Mouse (Mus musculus) intestine, embryonic 16.5 days (tissue): ENCODE results near the gene Mospd3. TPM values are rescaled to one million over a fixed set of nuclear protein-coding genes. Genes with fewer than 3 reads are reported as not detected.

ENCODE experiments used
- ATAC-seq: fragments of 200-750 bp; cut with Nextera tagmentation; 2 replicates; pipeline ENCODE4 v1.8.0; 2017; ENCODE audit warnings: moderate TSS enrichment, moderate library complexity
- H3K27ac ChIP-seq: fragments of 300-500 bp; sonication (generic); 2 replicates; pipeline ENCODE4 v1.5.1; 2014; ENCODE audit warnings: mild to moderate bottlenecking, low read length
- H3K27me3 ChIP-seq: fragments of 300-500 bp; sonication (generic); replicated peaks from 2 replicates; pipeline ENCODE4 v1.6.1; 2014; ENCODE audit warnings: low read length, control low read depth, mixed read lengths; ENCODE audit not compliant: control insufficient read depth, insufficient read depth
- H3K36me3 ChIP-seq: fragments of 300-500 bp; sonication (generic); 2 replicates; pipeline ENCODE4 v1.6.1; 2014; ENCODE audit warnings: low read length, control low read depth; ENCODE audit not compliant: control insufficient read depth, insufficient read depth
- H3K4me1 ChIP-seq: fragments of 300-500 bp; sonication (generic); 2 replicates; pipeline ENCODE4 v1.6.1; 2014; ENCODE audit warnings: low read length, control low read depth, mixed read lengths; ENCODE audit not compliant: control insufficient read depth, insufficient read depth
- H3K4me2 ChIP-seq: fragments of 300-500 bp; sonication (generic); 2 replicates; pipeline ENCODE4 v1.6.1; 2014; ENCODE audit warnings: low read depth, low read length, control low read depth
- H3K4me3 ChIP-seq: fragments of 300-500 bp; sonication (generic); 2 replicates; pipeline ENCODE4 v1.5.1; 2014; ENCODE audit warnings: mild to moderate bottlenecking, low read length
- H3K9ac ChIP-seq: fragments of 300-500 bp; sonication (generic); 2 replicates; pipeline ENCODE4 v1.6.1; 2014; ENCODE audit warnings: low read depth, low read length
- H3K9me3 ChIP-seq: fragments of 300-500 bp; sonication (generic); 2 replicates; pipeline ENCODE4 v1.6.1; 2016; ENCODE audit warnings: low read length, control low read depth; ENCODE audit not compliant: control insufficient read depth
- WGBS: fragments of 180-500 bp; shearing (Covaris S2); extraction: QIAGEN DNeasy Blood & Tissue Kit; methylation state at CpG from one replicate; pipeline ENCODE4 v1.1.7; 2014; 5-methylcytosine and 5-hydroxymethylcytosine counted together
- polyA plus RNA-seq: library from polyadenylated mRNA; unstranded; fragments of >200 nt; fragmentation: Nextera tagmentation; extraction: Ambion mirVana; gene quantifications from 2 replicates; pipeline ENCODE4 v1.2.1, GENCODE M21; 2015

Mospd3 gene
- polyA plus RNA-seq, 1 experiment from 2014 or later, result 25.2 TPM

GRCm38 (mm10) chr5:137569665-137570064 lies 31.2 kb downstream of the Mospd3 start, which contains the start of gene Tfr2:
Tfr2 (plus strand) TSS chr5:137569840.
- H3K27me3 ChIP-seq, result 0 out of 2 replicates have a peak, but pooled peaks cover 7% of the 10 kb centered on the region
- no peaks in the 10 kb centered on the region for H3K9me3 ChIP-seq
- H3K4me2 ChIP-seq, result peak within 1 kb of the TSS; percentile 12; the same call in 1 of the 2 replicates
- H3K9ac ChIP-seq, result no peak within 1 kb of the TSS
- WGBS, result 22% methylated on average over 9 of the region's 9 CpGs
- peak; percentile 96 for ATAC-seq
- peaks cover 13% of the 10 kb centered on the region for H3K4me1 ChIP-seq
- H3K36me3 ChIP-seq, result no peaks in the 10 kb centered on the region
- no peak within 1 kb of the TSS for H3K27ac ChIP-seq
- peak within 1 kb of the TSS; percentile 1; the same call in 1 of the 2 replicates for H3K4me3 ChIP-seq

- Histone ChIP-seq H3K4me3 (no peak overlapping the region), H3K9me3 (no peaks in the 10 kb centered on the region), H3K36me3 (no peaks in the 10 kb centered on the region), H3K27ac (no peak overlapping the region), H3K4me1 (peaks cover 10% of the 10 kb centered on the region), H3K27me3 (0 out of 2 replicates have a peak, but pooled peaks cover under 1% of the 10 kb centered on the region), H3K4me2 (no peak overlapping the region), H3K9ac (no peak overlapping the region)
- no peak for ATAC-seq
- 64% methylated on average over 12 of the region's 12 CpGs for WGBS
Measured at GRCm38 (mm10) chr5:137569031-137569430, 31.8 kb downstream of the Mospd3 start.

GRCm38 (mm10) chr5:137568223-137568798 lies 32.5 kb downstream of the Mospd3 start:
- H3K4me1 ChIP-seq, result peaks cover 10% of the 10 kb centered on the region
- H3K27ac ChIP-seq, result no peak overlapping the region
- no peaks in the 10 kb centered on the region for H3K36me3 ChIP-seq
- no peak overlapping the region for H3K9ac ChIP-seq
- no peaks in the 10 kb centered on the region for H3K27me3 ChIP-seq
- H3K9me3 ChIP-seq, result no peaks in the 10 kb centered on the region
- 82% methylated on average over 8 of the region's 8 CpGs for WGBS
- ATAC-seq, result no peak
- H3K4me2 ChIP-seq, result no peak overlapping the region
- no peak overlapping the region for H3K4me3 ChIP-seq

- H3K4me1 ChIP-seq, result peaks cover 10% of the 10 kb centered on the region
- no peak for ATAC-seq
- no peaks in the 10 kb centered on the region for H3K36me3 ChIP-seq
- no peak overlapping the region for H3K9ac ChIP-seq
- no peak overlapping the region for H3K27ac ChIP-seq
- H3K4me2 ChIP-seq, result no peak overlapping the region
- no peak overlapping the region for H3K4me3 ChIP-seq
- WGBS, result 89% methylated on average over 5 of the region's 5 CpGs
- H3K9me3 ChIP-seq, result no peaks in the 10 kb centered on the region
- H3K27me3 ChIP-seq, result no peaks in the 10 kb centered on the region
Measured at GRCm38 (mm10) chr5:137566416-137566815, 34.4 kb downstream of the Mospd3 start.

DNA sequence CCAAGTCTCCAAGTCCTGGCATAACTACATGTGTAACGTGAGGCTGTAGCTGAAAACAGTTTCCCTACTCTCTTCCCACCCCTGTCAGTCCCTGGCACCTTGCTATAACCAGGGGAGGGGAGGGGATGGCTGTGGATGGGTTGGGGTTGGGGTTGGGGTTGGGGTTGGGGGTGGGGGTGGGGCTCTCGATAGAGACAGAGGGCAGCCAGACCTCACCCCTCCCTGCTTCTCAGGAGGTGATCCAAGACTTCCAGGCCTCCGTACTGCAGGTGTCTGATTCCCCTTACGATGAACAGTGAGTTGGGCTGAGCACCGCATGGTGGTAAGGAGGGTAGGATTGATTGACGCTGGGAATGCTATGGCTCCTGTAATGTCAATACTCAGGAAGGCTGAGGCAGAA lies 35.1 kb downstream of the Mospd3 start:
- Histone ChIP-seq H3K4me1 (peaks cover 10% of the 10 kb centered on the region), H3K4me3 (no peak overlapping the region), H3K4me2 (no peak overlapping the region), H3K9ac (no peak overlapping the region), H3K27me3 (no peaks in the 10 kb centered on the region), H3K9me3 (no peaks in the 10 kb centered on the region), H3K36me3 (no peaks in the 10 kb centered on the region), H3K27ac (no peak overlapping the region)
- 68% methylated on average over 6 of the region's 6 CpGs for WGBS
- ATAC-seq, result no peak

DNA sequence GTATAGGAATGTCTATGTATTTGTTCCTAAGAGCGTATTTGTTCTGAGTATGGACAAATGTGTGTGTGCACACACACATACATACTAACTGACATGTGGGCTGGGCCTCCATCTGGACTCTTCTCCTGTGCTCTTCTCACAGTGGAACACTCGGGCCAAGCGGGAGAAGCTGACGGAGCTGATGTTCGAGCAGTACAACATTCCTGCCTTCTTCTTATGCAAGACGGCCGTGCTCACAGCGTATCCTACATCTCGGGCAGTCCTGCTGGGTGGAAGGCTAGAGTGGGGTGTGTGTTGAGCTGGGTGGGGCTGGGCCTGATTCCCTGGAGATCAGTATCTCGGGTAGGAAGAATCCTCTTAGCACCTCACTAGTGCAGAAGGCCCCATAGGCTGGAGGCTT lies 37.9 kb downstream of the Mospd3 start:
- Histone ChIP-seq H3K27me3 (no peaks in the 10 kb centered on the region), H3K4me3 (no peak overlapping the region), H3K4me2 (no peak overlapping the region), H3K27ac (no peak overlapping the region), H3K36me3 (no peaks in the 10 kb centered on the region), H3K9me3 (no peaks in the 10 kb centered on the region), H3K4me1 (no peaks in the 10 kb centered on the region), H3K9ac (no peak overlapping the region)
- 68% methylated on average over 10 of the region's 10 CpGs for WGBS
- no peak for ATAC-seq

DNA sequence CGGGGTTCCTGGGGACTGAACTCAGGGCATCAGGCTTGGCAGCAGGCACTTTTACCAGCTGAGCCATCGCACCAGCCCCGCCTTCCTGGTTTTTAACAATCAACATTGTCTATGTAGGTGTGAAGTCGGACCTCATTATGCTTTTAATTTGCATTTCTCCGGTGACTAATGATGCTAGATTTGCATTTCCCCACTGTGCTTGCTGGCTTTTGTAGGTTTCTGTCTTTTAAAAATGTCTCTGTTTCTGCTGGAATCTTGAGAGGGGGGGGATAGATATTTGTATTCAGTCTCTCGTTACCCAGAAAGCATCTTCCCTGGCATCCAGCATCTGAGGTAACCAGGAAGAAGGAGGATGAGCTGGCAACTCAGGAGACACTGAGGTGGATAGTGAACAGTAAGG lies 39.3 kb downstream of the Mospd3 start:
- no peak overlapping the region for H3K4me3 ChIP-seq
- H3K36me3 ChIP-seq, result no peaks in the 10 kb centered on the region
- no peak overlapping the region for H3K4me2 ChIP-seq
- H3K4me1 ChIP-seq, result no peaks in the 10 kb centered on the region
- no peak overlapping the region for H3K27ac ChIP-seq
- WGBS, result 65% methylated on average over 6 of the region's 6 CpGs
- no peak for ATAC-seq
- H3K9ac ChIP-seq, result no peak overlapping the region
- H3K27me3 ChIP-seq, result no peaks in the 10 kb centered on the region
- no peaks in the 10 kb centered on the region for H3K9me3 ChIP-seq

- peak overlapping the region; percentile 11; the same call in 1 of the 2 replicates for H3K4me3 ChIP-seq
- H3K27ac ChIP-seq, result no peak overlapping the region
- H3K9me3 ChIP-seq, result 0 out of 2 replicates have a peak, but pooled peaks cover 3% of the 10 kb centered on the region
- ATAC-seq, result no peak; the same call in 1 of the 2 replicates
- no peak overlapping the region for H3K9ac ChIP-seq
- WGBS, result 48% methylated on average over 11 of the region's 11 CpGs
- H3K4me2 ChIP-seq, result no peak overlapping the region
- H3K4me1 ChIP-seq, result peaks cover 5% of the 10 kb centered on the region; the same call in 1 of the 2 replicates
- H3K36me3 ChIP-seq, result no peaks in the 10 kb centered on the region
- H3K27me3 ChIP-seq, result peaks cover 11% of the 10 kb centered on the region
Measured at GRCm38 (mm10) chr5:137553898-137554297, 47.0 kb downstream of the Mospd3 start.

DNA sequence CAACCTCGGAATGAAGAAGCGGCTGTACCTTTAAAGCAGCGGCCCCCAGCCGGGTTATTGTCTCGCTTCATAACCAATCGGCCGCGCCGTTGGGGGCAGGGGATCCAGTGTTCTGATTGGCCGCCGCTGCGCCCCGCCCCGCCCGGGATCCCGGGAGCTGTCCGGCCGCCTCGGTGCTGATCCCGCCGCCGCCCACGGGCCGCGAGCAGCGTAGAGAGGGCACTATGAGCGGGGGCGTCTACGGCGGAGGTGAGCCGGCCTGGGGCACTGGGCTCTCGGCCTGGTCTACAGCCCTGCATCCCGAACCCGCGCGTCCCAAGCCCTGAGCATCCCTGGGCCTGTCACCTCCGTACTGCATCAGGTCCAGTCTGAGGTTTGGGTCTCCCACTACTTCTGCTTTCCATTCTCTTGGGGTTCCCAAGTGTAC lies 47.4 kb downstream of the Mospd3 start, which contains the start of gene Actl6b:
Actl6b (plus strand) TSS at position 107 of the 427 bp plus-strand sequence.
- peak within 1 kb of the TSS; percentile 32 for H3K4me2 ChIP-seq
- WGBS, result under 1% methylated on average over 36 of the region's 37 CpGs
- H3K27ac ChIP-seq, result no peak within 1 kb of the TSS
- no peak within 1 kb of the TSS for H3K9ac ChIP-seq
- H3K9me3 ChIP-seq, result 0 out of 2 replicates have a peak, but pooled peaks cover 3% of the 10 kb centered on the region
- peaks cover 5% of the 10 kb centered on the region; the same call in 1 of the 2 replicates for H3K4me1 ChIP-seq
- peaks cover 11% of the 10 kb centered on the region for H3K27me3 ChIP-seq
- no peaks in the 10 kb centered on the region for H3K36me3 ChIP-seq
- ATAC-seq, result peak; percentile 60
- peak within 1 kb of the TSS; percentile 11 for H3K4me3 ChIP-seq
